Comparison of ENCODE assay signal across 11 mouse cellular contexts in genomic region chr1:179865561-179865960, GRCm38 (mm10).
DNase-seq lines count a peak whose midpoint lies in the region; ATAC-seq and TF ChIP-seq lines count a peak whose summit lies in the region.
"Had no signal": no experiment of that assay in that cellular context is flagged by ENCODE, and none has a peak within 500 bp of the region (broad histone marks: within the 10 kb centered on the region; RNA-seq: fewer than 3 reads in every experiment).

No protein-coding gene starts in this region.

- DNase-seq in midbrain, embryonic 10.5 days (ENCODE audit: low spot score): no peak
- DNase-seq in heart, postnatal 0 days (ENCODE audit: low spot score): peak; percentile 62
- DNase-seq in limb, embryonic 10.5 days (ENCODE audit: low spot score): no peak
- DNase-seq in yolk sac, embryonic 10.5 days (ENCODE audit: low spot score): peak; percentile 30
- DNase-seq in B cell, adult 2 months: no peak
- no peak for DNase-seq in thymus, postnatal 25 days
- no peak for DNase-seq in frontal cortex, postnatal 36 days (ENCODE audit: low spot score in 2 of 2)
- DNase-seq: cerebellum, adult 11-12 months; thymus, postnatal 4 days had no signal

- H3K9me3 ChIP-seq in midbrain, embryonic 10.5 days (replicated peaks): no peaks in the 10 kb centered on the region
- no peaks in the 10 kb centered on the region for H3K9me3 ChIP-seq in midbrain, embryonic 13.5 days
- no peaks in the 10 kb centered on the region for H3K9me3 ChIP-seq in heart, postnatal 0 days (replicated peaks; ENCODE audit: control insufficient read depth, low read length)
- H3K9me3 ChIP-seq in limb, embryonic 10.5 days (replicated peaks): no peaks in the 10 kb centered on the region
- H3K9me3 ChIP-seq: neural tube, embryonic 12.5 days had no signal

- peak overlapping the region; percentile 49; the same call in 1 of the 2 replicates for H3K27ac ChIP-seq in midbrain, embryonic 10.5 days (replicated peaks)
- no peak overlapping the region for H3K27ac ChIP-seq in midbrain, embryonic 13.5 days
- peak overlapping the region; percentile 70 for H3K27ac ChIP-seq in heart, postnatal 0 days (ENCODE audit: low read depth)
- peak overlapping the region; percentile 82 for H3K27ac ChIP-seq in limb, embryonic 10.5 days

- TF ChIP-seq CTCF in heart, postnatal 0 days (IDR thresholded peaks at IDR 0.05; ENCODE audit: low read depth): no peak

- peaks cover 14% of the 10 kb centered on the region; the same call in 1 of the 2 replicates for H3K4me1 ChIP-seq in midbrain, embryonic 10.5 days
- no peaks in the 10 kb centered on the region for H3K4me1 ChIP-seq in midbrain, embryonic 13.5 days (replicated peaks)
- H3K4me1 ChIP-seq in heart, postnatal 0 days (ENCODE audit: control insufficient read depth, insufficient read depth): peaks cover 5% of the 10 kb centered on the region
- H3K4me1 ChIP-seq in limb, embryonic 10.5 days: peaks cover 13% of the 10 kb centered on the region

- no peaks in the 10 kb centered on the region for H3K27me3 ChIP-seq in midbrain, embryonic 10.5 days (ENCODE audit: low read depth, poor library complexity, severe bottlenecking)
- no peaks in the 10 kb centered on the region for H3K27me3 ChIP-seq in midbrain, embryonic 13.5 days
- H3K27me3 ChIP-seq in heart, postnatal 0 days (ENCODE audit: control insufficient read depth, insufficient read depth, low read length): no peaks in the 10 kb centered on the region
- H3K27me3 ChIP-seq in limb, embryonic 10.5 days (ENCODE audit: low read depth, poor library complexity, severe bottlenecking): no peaks in the 10 kb centered on the region
- H3K27me3 ChIP-seq: neural tube, embryonic 12.5 days had no signal

- no peaks in the 10 kb centered on the region for H3K36me3 ChIP-seq in midbrain, embryonic 10.5 days
- no peaks in the 10 kb centered on the region for H3K36me3 ChIP-seq in midbrain, embryonic 13.5 days
- H3K36me3 ChIP-seq in heart, postnatal 0 days (replicated peaks; ENCODE audit: control insufficient read depth, insufficient read depth, low read length): no peaks in the 10 kb centered on the region
- no peaks in the 10 kb centered on the region for H3K36me3 ChIP-seq in limb, embryonic 10.5 days
- H3K36me3 ChIP-seq: neural tube, embryonic 12.5 days had no signal

- 70% methylated on average over 11 of the region's 11 CpGs for WGBS in midbrain, embryonic 10.5 days
- WGBS in midbrain, embryonic 13.5 days: 77% methylated on average over 11 of the region's 11 CpGs
- WGBS in heart, postnatal 0 days: 46% methylated on average over 11 of the region's 11 CpGs
- WGBS in limb, embryonic 10.5 days: 68% methylated on average over 11 of the region's 11 CpGs

- no peak for ATAC-seq in midbrain, embryonic 13.5 days
- ATAC-seq in heart, postnatal 0 days (ENCODE audit: insufficient read depth, low read depth): peak; percentile 66

- no peak overlapping the region for H3K4me2 ChIP-seq in midbrain, embryonic 13.5 days (replicated peaks)
- peak overlapping the region; percentile 9; the same call in 1 of the 2 replicates for H3K4me2 ChIP-seq in heart, postnatal 0 days (ENCODE audit: low read depth, low read length)
- H3K4me2 ChIP-seq: neural tube, embryonic 12.5 days had no signal

- no peak for TF ChIP-seq EP300 in heart, postnatal 0 days (IDR thresholded peaks at IDR 0.05; ENCODE audit: low read depth)

- H3K9ac ChIP-seq in midbrain, embryonic 13.5 days (replicated peaks): no peak overlapping the region
- H3K9ac ChIP-seq in heart, postnatal 0 days (replicated peaks; ENCODE audit: low read depth, low read length): no peak overlapping the region
- H3K9ac ChIP-seq: neural tube, embryonic 12.5 days had no signal

- no peak overlapping the region for H3K4me3 ChIP-seq in midbrain, embryonic 10.5 days
- H3K4me3 ChIP-seq in midbrain, embryonic 13.5 days (replicated peaks): no peak overlapping the region
- H3K4me3 ChIP-seq in heart, postnatal 0 days (ENCODE audit: low read depth, low read length): no peak overlapping the region
- H3K4me3 ChIP-seq in limb, embryonic 10.5 days: no peak overlapping the region
- H3K4me3 ChIP-seq: neural tube, embryonic 12.5 days had no signal

Comparison
In these comparisons a context has a peak if more than half of its experiments do, and no peak if none do; other contexts are left out.
1. DNase-seq: peak in heart, postnatal 0 days (single experiment) and yolk sac, embryonic 10.5 days (single experiment); none in midbrain, embryonic 10.5 days (single experiment), limb, embryonic 10.5 days (single experiment), B cell, adult 2 months (0 of 2), thymus, postnatal 25 days (single experiment) and frontal cortex, postnatal 36 days (0 of 2).